Mouse (Mus musculus) limb, embryonic 15.5 days (tissue): ENCODE data around the gene Epb41l1. TPM values are rescaled to one million over a fixed set of nuclear protein-coding genes. Genes with fewer than 3 reads are reported as not detected.
"Not testable (repeated sequence)": the region's sequence is repeated elsewhere in the genome, so short reads cannot be mapped to it uniquely, and the experiment has no call there.

Experiments
- ATAC-seq: fragments of 200-750 bp; cut with Nextera tagmentation; 2 replicates; pipeline ENCODE4 v1.8.0; 2017; ENCODE audit warnings: low read depth, moderate TSS enrichment; ENCODE audit not compliant: insufficient number of reproducible peaks, low FRiP score, low TSS enrichment
- H3K27ac ChIP-seq: fragments of 300-500 bp; sonication (generic); 2 replicates; pipeline ENCODE4 v1.5.1; 2015; ENCODE audit warnings: moderate library complexity, mild to moderate bottlenecking, inconsistent platforms
- H3K27me3 ChIP-seq: fragments of 300-500 bp; sonication (generic); 2 replicates; pipeline ENCODE4 v1.6.1; 2015; ENCODE audit warnings: inconsistent platforms
- H3K36me3 ChIP-seq: fragments of 300-500 bp; sonication (generic); 2 replicates; pipeline ENCODE4 v1.6.1; 2015; ENCODE audit warnings: inconsistent platforms
- H3K4me1 ChIP-seq: fragments of 300-500 bp; sonication (generic); 2 replicates; pipeline ENCODE4 v1.6.1; 2015; ENCODE audit warnings: inconsistent platforms
- H3K4me2 ChIP-seq: fragments of 300-500 bp; sonication (generic); 2 replicates; pipeline ENCODE4 v1.6.1; 2015; ENCODE audit warnings: mild to moderate bottlenecking, inconsistent platforms
- H3K4me3 ChIP-seq: fragments of 300-500 bp; sonication (generic); 2 replicates; pipeline ENCODE4 v1.5.1; 2015; ENCODE audit warnings: mild to moderate bottlenecking, inconsistent platforms
- H3K9ac ChIP-seq: fragments of 300-500 bp; sonication (generic); 2 replicates; pipeline ENCODE4 v1.6.1; 2015; ENCODE audit warnings: inconsistent platforms
- H3K9me3 ChIP-seq: fragments of 300-500 bp; sonication (generic); 2 replicates; pipeline ENCODE4 v1.6.1; 2016; ENCODE audit warnings: inconsistent platforms
- WGBS: fragments of 180-500 bp; shearing (Covaris S2); methylation state at CpG from one replicate; pipeline ENCODE4 v1.1.7; 2015; 5-methylcytosine and 5-hydroxymethylcytosine counted together
- polyA plus RNA-seq: library from polyadenylated mRNA; unstranded; fragments of >200 nt; fragmentation: Nextera tagmentation; extraction: Ambion mirVana; gene quantifications from 2 replicates; pipeline ENCODE4 v1.2.1, GENCODE M21; 2015

Gene Epb41l1
- polyA plus RNA-seq, 1 experiment from 2014 or later, result 3.1 TPM

- Histone ChIP-seq H3K36me3 (peaks cover 54% of the 10 kb centered on the region), H3K4me2 (no peak overlapping the region), H3K4me1 (0 out of 2 replicates have a peak, but pooled peaks cover 20% of the 10 kb centered on the region), H3K27ac (no peak overlapping the region), H3K9ac (no peak overlapping the region), H3K27me3 (no peaks in the 10 kb centered on the region), H3K4me3 (no peak overlapping the region), H3K9me3 (no peaks in the 10 kb centered on the region)
- no peak for ATAC-seq
- 94% methylated on average over 12 of the region's 12 CpGs for WGBS
Observed at GRCm38 (mm10) chr2:156494875-156495274, 74.2 kb downstream of the Epb41l1 start.

- H3K36me3 ChIP-seq, result peaks cover 61% of the 10 kb centered on the region
- ATAC-seq, result no peak
- H3K9me3 ChIP-seq, result no peaks in the 10 kb centered on the region
- no peaks in the 10 kb centered on the region for H3K27me3 ChIP-seq
- no peak overlapping the region for H3K9ac ChIP-seq
- 77% methylated on average over 5 of the region's 5 CpGs for WGBS
- H3K4me3 ChIP-seq, result no peak overlapping the region
- no peak overlapping the region for H3K4me2 ChIP-seq
- no peak overlapping the region for H3K27ac ChIP-seq
- H3K4me1 ChIP-seq, result 0 out of 2 replicates have a peak, but pooled peaks cover 5% of the 10 kb centered on the region
Observed at GRCm38 (mm10) chr2:156496816-156497566, 76.3 kb downstream of the Epb41l1 start.

- H3K36me3 ChIP-seq, result peaks cover 65% of the 10 kb centered on the region
Observed at GRCm38 (mm10) chr2:156497915-156498314, 77.2 kb downstream of the Epb41l1 start.

GRCm38 (mm10) chr2:156501025-156501424, 80.3 kb downstream of the Epb41l1 start:
- ATAC-seq, result no peak
- no peak overlapping the region for H3K4me3 ChIP-seq
- H3K36me3 ChIP-seq, result peaks cover 69% of the 10 kb centered on the region
- H3K4me1 ChIP-seq, result no peaks in the 10 kb centered on the region
- H3K27ac ChIP-seq, result no peak overlapping the region
- H3K4me2 ChIP-seq, result no peak overlapping the region
- no peak overlapping the region for H3K9ac ChIP-seq
- H3K27me3 ChIP-seq, result no peaks in the 10 kb centered on the region
- no peaks in the 10 kb centered on the region for H3K9me3 ChIP-seq
- WGBS, result 75% methylated on average over 1 of the region's 1 CpGs

More at GRCm38 (mm10) chr2:156497915-156498314, 77.2 kb downstream of the Epb41l1 start:
- Histone ChIP-seq H3K4me2 (no peak overlapping the region), H3K4me1 (0 out of 2 replicates have a peak, but pooled peaks cover 4% of the 10 kb centered on the region), H3K27me3 (no peaks in the 10 kb centered on the region), H3K4me3 (no peak overlapping the region), H3K9me3 (no peaks in the 10 kb centered on the region), H3K27ac (no peak overlapping the region), H3K9ac (no peak overlapping the region)
- 53% methylated on average over 5 of the region's 5 CpGs for WGBS
- no peak for ATAC-seq

- no peak overlapping the region for H3K4me2 ChIP-seq
- ATAC-seq, result no peak
- 83% methylated on average over 13 of the region's 13 CpGs for WGBS
- H3K9me3 ChIP-seq, result no peaks in the 10 kb centered on the region
- no peak overlapping the region for H3K27ac ChIP-seq
- no peak overlapping the region for H3K9ac ChIP-seq
- no peaks in the 10 kb centered on the region for H3K4me1 ChIP-seq
- peaks cover 70% of the 10 kb centered on the region for H3K36me3 ChIP-seq
- no peak overlapping the region for H3K4me3 ChIP-seq
- H3K27me3 ChIP-seq, result no peaks in the 10 kb centered on the region
Observed at GRCm38 (mm10) chr2:156505533-156505932, 84.8 kb downstream of the Epb41l1 start.

- 82% methylated on average over 7 of the region's 7 CpGs for WGBS
- H3K9me3 ChIP-seq, result no peaks in the 10 kb centered on the region
- peaks cover 77% of the 10 kb centered on the region for H3K36me3 ChIP-seq
- no peak overlapping the region for H3K4me3 ChIP-seq
- ATAC-seq, result no peak
- no peaks in the 10 kb centered on the region for H3K4me1 ChIP-seq
- H3K27me3 ChIP-seq, result no peaks in the 10 kb centered on the region
- H3K27ac ChIP-seq, result no peak overlapping the region
- H3K4me2 ChIP-seq, result no peak overlapping the region
- no peak overlapping the region for H3K9ac ChIP-seq
Observed at GRCm38 (mm10) chr2:156512028-156512427, 91.3 kb downstream of the Epb41l1 start.

GRCm38 (mm10) chr2:156512561-156512960, 91.9 kb downstream of the Epb41l1 start:
- Histone ChIP-seq H3K4me1 (no peaks in the 10 kb centered on the region), H3K4me3 (no peak overlapping the region), H3K9ac (no peak overlapping the region), H3K4me2 (no peak overlapping the region), H3K27me3 (no peaks in the 10 kb centered on the region), H3K9me3 (no peaks in the 10 kb centered on the region), H3K27ac (no peak overlapping the region), H3K36me3 (peaks cover 72% of the 10 kb centered on the region)
- ATAC-seq, result no peak
- 66% methylated on average over 5 of the region's 6 CpGs for WGBS

- Histone ChIP-seq H3K4me2 (no peak overlapping the region), H3K4me1 (no peaks in the 10 kb centered on the region), H3K27ac (no peak overlapping the region), H3K9me3 (no peaks in the 10 kb centered on the region), H3K27me3 (no peaks in the 10 kb centered on the region), H3K9ac (no peak overlapping the region), H3K4me3 (no peak overlapping the region), H3K36me3 (peaks cover 64% of the 10 kb centered on the region)
- 83% methylated on average over 9 of the region's 9 CpGs for WGBS
- no peak for ATAC-seq
Observed at GRCm38 (mm10) chr2:156515102-156515501, 94.4 kb downstream of the Epb41l1 start.

GRCm38 (mm10) chr2:156515565-156516185, 95.0 kb downstream of the Epb41l1 start:
- Histone ChIP-seq H3K9me3 (no peaks in the 10 kb centered on the region), H3K4me1 (no peaks in the 10 kb centered on the region), H3K36me3 (peaks cover 60% of the 10 kb centered on the region), H3K9ac (no peak overlapping the region), H3K4me3 (no peak overlapping the region), H3K27ac (no peak overlapping the region), H3K4me2 (no peak overlapping the region), H3K27me3 (no peaks in the 10 kb centered on the region)
- 18% methylated on average over 7 of the region's 7 CpGs for WGBS
- no peak for ATAC-seq

GRCm38 (mm10) chr2:156516678-156517077, 96.0 kb downstream of the Epb41l1 start:
- peaks cover 60% of the 10 kb centered on the region for H3K36me3 ChIP-seq
- H3K4me3 ChIP-seq, H3K4me1 ChIP-seq, H3K27me3 ChIP-seq, H3K9ac ChIP-seq, H3K27ac ChIP-seq, H3K4me2 ChIP-seq, H3K9me3 ChIP-seq: not testable (repeated sequence)
- peak; percentile 87 for ATAC-seq
- 72% methylated on average over 2 of the region's 2 CpGs for WGBS

GRCm38 (mm10) chr2:156518306-156518705, 97.6 kb downstream of the Epb41l1 start:
- Histone ChIP-seq H3K27ac (no peak overlapping the region), H3K36me3 (peaks cover 62% of the 10 kb centered on the region), H3K4me1 (no peaks in the 10 kb centered on the region), H3K9ac (no peak overlapping the region), H3K9me3 (no peaks in the 10 kb centered on the region), H3K4me2 (no peak overlapping the region), H3K27me3 (no peaks in the 10 kb centered on the region), H3K4me3 (no peak overlapping the region)
- no peak for ATAC-seq
- 84% methylated on average over 6 of the region's 6 CpGs for WGBS

- H3K9ac ChIP-seq, result no peak overlapping the region
- WGBS, result 82% methylated on average over 5 of the region's 5 CpGs
- no peaks in the 10 kb centered on the region for H3K9me3 ChIP-seq
- no peaks in the 10 kb centered on the region for H3K4me1 ChIP-seq
- ATAC-seq, result no peak
- H3K4me2 ChIP-seq, result no peak overlapping the region
- H3K36me3 ChIP-seq, result peaks cover 60% of the 10 kb centered on the region
- no peak overlapping the region for H3K4me3 ChIP-seq
- H3K27ac ChIP-seq, result no peak overlapping the region
- no peaks in the 10 kb centered on the region for H3K27me3 ChIP-seq
Observed at GRCm38 (mm10) chr2:156519584-156519983, 98.9 kb downstream of the Epb41l1 start.
